Mouse (Mus musculus) lung, adult 2 months (tissue): ENCODE data around the gene Cnpy3.

Source experiments
- CTCF ChIP-seq: fragments of 200-500 bp; IDR thresholded peaks from 2 replicates; pipeline ENCODE4 v1.5.1; 2011; ENCODE audit warnings: mild to moderate bottlenecking, low read length, control low read depth; ENCODE audit not compliant: insufficient read depth
- POLR2A ChIP-seq: fragments of 200-500 bp; IDR thresholded peaks from 2 replicates; pipeline ENCODE4 v1.6.1; 2011; ENCODE audit warnings: low read depth, mild to moderate bottlenecking, control low read depth, low read length, borderline replicate concordance; ENCODE audit errors: extremely low read depth

GRCm38 (mm10) chr17:46702506-46702905 is 49.5 kb downstream of the Cnpy3 start:
- TF ChIP-seq CTCF (no peak), POLR2A (no peak)
